Mouse (Mus musculus): ENCODE measurements around the gene Krtap28-10. TPM values are rescaled to one million over a fixed set of nuclear protein-coding genes. Genes with fewer than 3 reads are reported as not detected.

The Krtap28-10 gene
- total RNA-seq (2023), result not detected in 4 replicates

DNA sequence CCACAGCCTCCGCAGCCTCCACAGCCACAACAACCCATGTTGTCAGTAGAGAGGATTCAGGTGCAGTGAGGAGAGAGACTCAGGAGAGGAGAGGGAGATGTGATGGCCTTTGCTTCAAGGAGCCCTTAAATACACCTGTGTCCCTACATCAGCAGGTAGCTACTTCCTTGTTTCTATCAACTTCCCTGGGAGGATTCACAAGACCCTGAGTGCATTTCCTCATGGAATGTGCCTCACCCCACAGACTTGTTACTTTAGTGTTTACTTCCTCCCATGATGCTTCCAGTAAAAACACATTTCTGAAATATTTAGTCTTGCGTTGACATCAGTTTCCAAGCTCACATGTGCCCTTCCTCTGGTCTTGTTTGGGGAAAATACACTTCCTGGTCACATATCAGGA, at the start of gene Krtap28-10:
Gene Krtap28-10, minus strand, starts transcription at position 101 of the 400 bp plus-strand sequence.

GRCm38 (mm10) chr1:83060643-83061042, 18.4 kb upstream of the Krtap28-10 start, which contains the start of gene Krtap28-13:
Krtap28-13 (plus strand) TSS chr1:83060930.

DNA sequence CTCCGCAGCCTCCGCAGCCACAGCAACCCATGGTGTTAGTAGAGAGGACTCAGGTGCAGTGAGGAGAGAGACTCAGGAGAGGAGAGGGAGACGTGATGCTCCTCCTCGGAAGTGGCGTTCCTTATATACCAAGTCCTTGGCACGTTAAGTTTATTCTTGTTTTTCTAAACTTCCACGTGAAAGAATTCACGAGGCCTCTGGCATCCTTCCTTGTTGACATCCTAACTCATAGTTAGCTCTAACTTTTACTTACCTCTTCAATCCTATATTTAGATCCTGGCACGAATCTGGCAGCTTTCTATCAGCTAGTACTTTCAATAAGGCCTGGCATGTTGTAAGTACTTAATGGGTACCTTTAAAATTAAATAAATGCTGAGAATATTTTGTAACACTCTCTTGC, 17.0 kb upstream of the Krtap28-10 start, which contains the start of gene A030005K14Rik:
Gene A030005K14Rik, minus strand, starts transcription at position 101 of the 400 bp plus-strand sequence.

GRCm38 (mm10) chr1:83044882-83045427, 2.7 kb upstream of the Krtap28-10 start, which contains the start of gene Gm47969:
Gm47969 (plus strand) TSS chr1:83044932.

GRCm38 (mm10) chr1:83038109-83038672, 4.1 kb downstream of the Krtap28-10 start, which contains the start of gene Slc19a3:
Slc19a3 (minus strand) TSS chr1:83038448.

GRCm38 (mm10) chr1:83000306-83000705, 42.0 kb downstream of the Krtap28-10 start, which contains the start of gene Gm47959:
Gm47959 (plus strand) TSS chr1:83000548.

Other genes with a start within 250 kb of the Krtap28-10 start
- gene Agfg1, start 203.0 kb downstream of the Krtap28-10 start, total RNA-seq (2023), result 52.8 to 57.3 TPM (median 55.1 TPM) in 4 replicates
- 0.72 to 1.8 TPM (median 1.4 TPM) in 4 replicates for gene A030005L19Rik, start 129.2 kb downstream of the Krtap28-10 start, total RNA-seq (2023)
- gene A030014E15Rik, start 117.6 kb downstream of the Krtap28-10 start, total RNA-seq (2023), result not detected in 4 replicates
- not detected in 4 replicates for gene Gm6217, start 111.1 kb downstream of the Krtap28-10 start, total RNA-seq (2023)
- not detected in 4 replicates for gene A030003K21Rik, start 99.1 kb downstream of the Krtap28-10 start, total RNA-seq (2023)
- gene Gm7544, start 86.5 kb downstream of the Krtap28-10 start, total RNA-seq (2023), result not detected in 4 replicates
- not detected in 4 replicates for gene Gm47955, start 82.2 kb downstream of the Krtap28-10 start, total RNA-seq (2023)
- gene Gm47959, start 41.9 kb downstream of the Krtap28-10 start, total RNA-seq (2023), result not detected in 4 replicates
- not detected in 4 replicates for gene Slc19a3, start 4.0 kb downstream of the Krtap28-10 start, total RNA-seq (2023)
- not detected in 4 replicates for gene Gm47969, start 2.5 kb upstream of the Krtap28-10 start, total RNA-seq (2023)
- gene A030005K14Rik, start 16.9 kb upstream of the Krtap28-10 start, total RNA-seq (2023), result not detected in 4 replicates
- gene Krtap28-13, start 18.4 kb upstream of the Krtap28-10 start, total RNA-seq (2023), result not detected in 4 replicates
- gene Ccl20, start 74.3 kb upstream of the Krtap28-10 start, total RNA-seq (2023), result not detected in 4 replicates
- gene Daw1, start 117.3 kb upstream of the Krtap28-10 start, total RNA-seq (2023), result not detected in 4 replicates

Data from B cell, adult 62 days (primary cell).